Mouse (Mus musculus) embryonic fibroblast, embryonic 13.5 days (primary cell): ENCODE measurements at regions not wholly inside any gene's neighbourhood (a gene's known extent, or its start where the extent isn't known, plus 50 kb on each side); places are given as distances from the start of the nearest gene placed in this dataset.

Source experiments
- CTCF ChIP-seq: IDR thresholded peaks from 2 replicates; pipeline ENCODE4 v1.5.1; 2011; ENCODE audit warnings: mild to moderate bottlenecking, control low read depth, low read length, moderate library complexity, borderline replicate concordance; ENCODE audit not compliant: insufficient read depth
- POLR2A ChIP-seq: IDR thresholded peaks from 2 replicates; pipeline ENCODE4 v1.6.1; 2011; ENCODE audit warnings: low read depth, mild to moderate bottlenecking, control low read depth, low read length, moderate library complexity

- TF ChIP-seq CTCF (no peak), POLR2A (no peak)
Observed at GRCm38 (mm10) chr1:150242108-150242507, 77.1 kb upstream of the Pdc start.
